Mouse (Mus musculus) layer of hippocampus, adult 18-20 months (tissue): ENCODE data around the gene Sly. TPM values are rescaled to one million over a fixed set of nuclear protein-coding genes. Genes with fewer than 3 reads are reported as not detected.
"Not testable (repeated sequence)": the region's sequence is repeated elsewhere in the genome, so short reads cannot be mapped to it uniquely, and the experiment has no call there.

ENCODE experiments used
- DNase-seq, 2 experiments: peaks; one replicate each; pipeline ENCODE4 v3.0.0; 2022; ENCODE audit warnings: low spot score in 2 of 2
- long read RNA-seq: library from polyadenylated mRNA; stranded (forward); transcript quantifications from one replicate; pipeline ENCODE4 v2.0.0, GENCODE M21; 2021
- total RNA-seq, 2 experiments: library from RNA; stranded (reverse); gene quantifications; 2 replicates each; pipeline ENCODE4 v1.2.3; 2021

Gene Sly
- not detected for total RNA-seq
- long read RNA-seq: 0 reads

DNA sequence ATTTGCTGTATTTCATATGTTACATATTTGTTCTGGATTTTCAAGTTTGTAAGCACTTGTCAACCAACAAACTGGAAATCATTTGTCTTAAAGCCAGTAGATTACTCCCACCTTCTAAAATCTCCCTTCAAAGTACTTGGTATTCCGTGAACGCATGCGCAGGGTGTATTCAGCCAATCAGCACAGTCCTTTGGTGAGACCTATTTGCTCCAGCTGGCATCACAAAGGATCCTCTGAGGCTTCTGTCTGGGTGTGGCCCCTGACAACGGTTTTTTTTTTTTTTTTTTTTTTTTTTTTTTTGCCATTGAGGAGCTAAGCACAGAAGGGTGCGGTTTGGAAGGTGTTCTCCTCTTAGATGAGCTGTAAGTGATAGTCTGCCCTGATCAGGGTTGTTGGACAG is at the start of gene Sly:
TSS of gene Sly (plus strand) at position 301 of the 400 bp plus-strand sequence.
- not testable (repeated sequence) for DNase-seq
